Mouse (Mus musculus): Measurements from ENCODE around the gene Mia3.
"Not testable (repeated sequence)": the region's sequence is repeated elsewhere in the genome, so short reads cannot be mapped to it uniquely, and the experiment has no call there.

Mia3 gene

DNA sequence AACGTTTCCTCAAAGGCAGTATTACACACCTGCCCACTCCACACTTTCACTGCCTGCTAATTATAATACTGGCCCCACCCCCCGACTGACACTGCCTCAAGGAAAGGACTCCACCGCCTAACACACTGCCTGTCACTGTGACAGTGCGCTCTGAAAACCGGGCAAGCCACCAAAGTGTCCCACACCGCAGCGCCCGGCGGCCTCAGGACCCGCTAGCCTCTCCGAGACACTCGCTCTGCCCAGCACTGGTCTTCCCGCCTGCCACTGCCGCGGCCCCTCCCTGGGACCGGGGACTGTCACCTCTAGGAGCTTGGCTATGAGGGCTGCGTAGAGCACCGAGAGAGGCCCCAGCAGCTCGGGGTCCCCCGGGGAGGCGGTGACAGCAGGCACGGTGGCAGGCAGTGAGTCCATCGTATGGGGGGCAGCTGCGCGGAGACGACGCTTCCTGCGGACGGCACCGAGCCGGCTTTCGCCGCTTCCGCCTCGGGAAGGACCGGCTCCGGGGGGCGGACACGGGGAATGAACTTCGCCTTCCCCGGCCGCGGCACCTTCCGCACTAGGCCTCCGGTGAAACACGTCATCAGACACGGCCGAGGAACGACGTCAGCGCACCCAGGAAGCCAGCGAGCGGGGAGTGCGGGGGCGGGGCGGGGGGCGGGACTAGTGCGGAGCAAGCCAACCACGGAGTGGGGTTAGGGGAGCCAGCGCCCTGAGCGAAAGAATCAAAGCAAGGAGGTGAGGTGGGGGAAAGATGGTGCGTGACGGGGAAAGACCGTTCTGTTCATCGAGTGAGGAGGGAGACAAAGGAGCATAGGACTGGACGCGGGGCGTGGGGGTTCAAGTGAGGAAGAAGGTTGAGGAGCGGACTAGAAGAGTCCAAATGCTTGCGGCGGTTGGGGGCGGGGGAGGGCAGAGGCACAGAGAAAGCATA lies 24.2 kb downstream of the Mia3 start:
- peak; percentile 82 for DNase-seq

DNA sequence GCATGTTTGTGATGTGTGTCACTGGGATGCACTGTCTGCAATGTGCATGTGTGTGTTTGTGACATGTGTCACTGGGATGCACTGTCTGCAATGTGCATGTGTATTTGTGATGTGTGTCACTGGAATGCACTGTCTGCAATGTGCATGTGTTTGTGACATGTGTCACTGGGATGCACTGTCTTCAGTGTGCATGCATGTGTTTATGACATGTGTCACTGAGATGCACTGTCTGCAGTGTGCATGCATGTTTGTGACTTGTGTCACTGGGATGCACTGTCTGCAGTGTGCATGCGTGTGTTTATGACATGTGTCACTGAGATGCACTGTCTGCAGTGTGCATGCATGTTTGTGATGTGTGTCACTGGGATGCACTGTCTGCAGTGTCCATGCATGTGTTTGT lies 26.5 kb downstream of the Mia3 start:
- DNase-seq, result not testable (repeated sequence)

DNA sequence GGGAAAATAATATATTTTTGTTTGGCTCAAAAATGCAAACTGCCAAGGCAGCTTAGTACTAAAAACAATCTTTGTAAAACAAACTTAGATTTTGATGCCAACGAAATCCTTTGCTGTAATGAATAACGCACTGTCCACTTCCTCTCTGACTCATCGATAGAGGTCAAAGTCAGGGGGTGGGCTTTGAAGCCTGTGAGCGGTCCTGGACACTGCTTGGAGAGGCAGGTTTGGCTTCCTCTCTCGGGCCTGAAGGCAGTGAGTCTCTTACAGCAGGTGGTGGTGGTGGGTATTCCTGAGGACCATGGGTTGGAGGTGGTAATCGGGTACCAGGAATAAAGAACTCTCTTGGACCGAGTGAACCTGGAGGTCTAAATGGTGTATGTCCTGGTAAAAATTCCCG lies 42.2 kb downstream of the Mia3 start:
- DNase-seq, result no peak

DNA sequence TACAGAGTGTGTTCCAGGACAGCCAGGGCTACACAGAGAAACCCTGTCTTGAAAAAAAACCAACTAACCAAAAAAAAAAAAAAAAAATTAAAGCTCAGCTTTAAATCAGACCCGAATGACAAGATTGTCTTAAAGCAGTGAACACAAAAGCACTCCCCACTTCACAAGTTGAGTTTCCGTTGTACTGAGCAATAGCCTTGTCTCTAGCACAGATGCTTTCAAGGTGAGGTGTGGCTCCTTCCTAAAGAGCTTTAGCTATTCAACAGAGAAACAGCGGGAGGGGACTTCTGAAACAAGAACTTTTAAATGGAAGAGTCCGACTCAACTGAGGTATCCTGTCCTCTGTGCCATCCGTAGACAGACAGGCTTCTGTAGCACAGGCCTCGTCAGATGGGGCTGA lies 44.9 kb downstream of the Mia3 start:
- DNase-seq, result no peak

DNA sequence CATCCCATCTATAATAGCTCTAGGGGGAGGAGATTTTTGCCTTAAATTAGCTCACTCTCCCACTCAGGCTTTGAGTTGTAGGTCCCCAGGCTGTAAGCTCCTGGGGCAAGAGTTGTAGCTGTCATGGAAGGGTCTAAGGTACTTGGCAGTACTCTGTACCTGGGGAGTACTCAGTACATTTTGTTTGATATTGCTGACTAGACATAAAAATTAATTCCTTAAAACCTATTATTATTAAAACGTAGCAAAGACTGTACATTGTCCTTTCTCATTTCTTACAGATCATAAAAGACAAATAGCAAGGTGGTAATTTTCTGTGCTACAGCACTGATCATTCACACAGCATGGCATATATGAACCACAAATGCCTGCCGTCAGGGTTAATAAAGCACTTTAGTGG lies 45.4 kb downstream of the Mia3 start:
- DNase-seq, result no peak

GRCm38 (mm10) chr1:183322496-183322895 lies 46.9 kb downstream of the Mia3 start:
- not testable (repeated sequence) for DNase-seq

GRCm38 (mm10) chr1:183320708-183321107 lies 48.6 kb downstream of the Mia3 start:
- DNase-seq, result no peak

DNA sequence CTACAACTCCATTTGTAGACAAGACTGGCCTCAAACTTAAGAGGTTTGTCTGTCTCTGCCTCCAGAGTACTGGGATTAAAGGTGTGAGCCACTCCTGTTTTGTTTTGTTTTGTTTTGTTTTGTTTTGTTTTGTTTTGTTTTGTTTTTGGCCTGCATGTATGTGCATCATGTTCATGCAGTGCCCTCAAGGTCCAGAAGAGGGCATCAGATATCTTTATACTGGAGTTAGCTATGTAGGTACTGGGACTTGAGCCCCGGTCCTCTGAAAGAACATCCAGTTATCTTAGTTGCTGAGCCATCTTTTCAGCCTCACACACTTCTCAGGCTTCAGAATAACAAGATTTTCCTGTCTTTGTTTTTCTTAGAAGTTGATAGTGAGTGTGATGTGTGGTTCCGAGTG lies 53.6 kb downstream of the Mia3 start:
- no peak for DNase-seq

GRCm38 (mm10) chr1:183312076-183312475 lies 57.3 kb downstream of the Mia3 start:
- no peak for DNase-seq

- DNase-seq, result not testable (repeated sequence)
Observed at GRCm38 (mm10) chr1:183309601-183310000, 59.8 kb downstream of the Mia3 start.

DNA sequence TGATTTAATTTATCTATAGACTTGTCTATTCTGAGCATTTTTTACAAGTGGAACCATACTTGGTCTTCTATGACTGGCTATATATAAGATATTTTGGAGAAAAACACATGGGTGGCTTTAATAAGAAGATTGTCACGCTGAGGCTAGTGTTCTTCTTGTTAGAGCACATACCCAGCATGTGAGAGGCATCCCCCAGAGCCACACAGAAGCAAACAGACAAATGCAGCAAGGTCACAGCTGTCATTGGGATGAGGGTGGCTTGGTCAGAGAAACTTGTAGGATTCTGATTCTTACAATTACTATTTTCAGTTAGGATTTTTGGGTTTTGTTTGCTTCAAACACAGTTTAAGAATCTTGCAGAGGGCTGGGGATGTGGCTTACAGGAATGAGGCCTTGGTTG lies 60.9 kb downstream of the Mia3 start:
- DNase-seq, result no peak

DNA sequence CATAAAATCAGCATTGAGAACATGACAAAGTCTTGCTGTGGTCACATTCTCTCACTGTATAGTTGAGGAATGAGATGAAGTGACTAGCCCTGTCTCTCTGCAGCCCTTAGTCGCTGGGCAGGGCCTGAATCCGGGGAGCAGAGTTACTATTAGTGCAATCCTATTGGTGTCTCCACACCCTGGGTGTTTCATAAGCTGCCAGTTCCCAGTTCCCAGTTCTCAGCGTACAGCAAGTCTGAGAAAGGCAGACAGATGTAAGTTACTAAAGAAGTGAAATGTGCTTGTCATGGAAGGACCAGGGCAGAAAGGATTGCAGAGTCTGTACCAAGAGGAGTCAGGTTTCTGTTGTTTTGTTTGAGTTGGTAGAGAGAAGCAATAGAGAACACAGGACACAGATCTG lies 61.8 kb downstream of the Mia3 start:
- DNase-seq, result no peak

GRCm38 (mm10) chr1:183299161-183299560 lies 70.2 kb downstream of the Mia3 start:
- peak; percentile 82 for DNase-seq

- no peak for DNase-seq
Observed at GRCm38 (mm10) chr1:183297886-183298489, 71.4 kb downstream of the Mia3 start.

- peak; percentile 63 for DNase-seq
Observed at GRCm38 (mm10) chr1:183297473-183297885, 71.9 kb downstream of the Mia3 start.

DNA sequence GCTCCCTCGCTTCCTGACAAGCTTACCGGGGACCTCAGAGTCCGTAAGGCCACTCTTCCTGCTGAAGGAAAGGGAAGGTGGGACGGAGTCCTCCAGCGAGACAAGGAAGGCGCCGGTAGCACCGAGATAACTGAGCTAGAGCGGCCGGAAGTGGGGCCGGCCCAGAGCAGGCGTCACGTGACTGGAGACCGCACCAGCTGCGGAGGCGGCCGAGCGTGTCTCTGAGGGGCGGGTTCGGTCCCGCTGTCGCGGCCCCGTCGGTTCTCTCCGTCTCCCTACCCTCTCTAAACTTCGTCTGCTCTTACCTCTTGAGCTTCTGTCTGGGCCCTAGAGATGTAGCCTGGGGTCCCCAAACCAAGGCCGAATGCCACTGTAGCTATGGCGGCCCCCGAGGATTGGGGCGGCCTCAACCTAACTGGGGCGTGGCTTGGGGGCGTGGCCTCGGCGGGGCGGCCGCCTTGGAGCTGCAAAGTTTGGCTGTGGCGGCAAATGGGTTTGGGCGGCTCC lies 72.4 kb downstream of the Mia3 start, which contains the start of gene Brox:
TSS of gene Brox (minus strand) at position 393 of the 507 bp plus-strand sequence.
- DNase-seq, result peak; percentile 91

GRCm38 (mm10) chr1:183296465-183296864 lies 72.9 kb downstream of the Mia3 start, which contains the start of gene Aida:
Aida (plus strand) TSS chr1:183296590.
- peak; percentile 66 for DNase-seq

- DNase-seq, result no peak
Observed at GRCm38 (mm10) chr1:183289576-183289975, 79.8 kb downstream of the Mia3 start.

GRCm38 (mm10) chr1:183288351-183288750 lies 81.0 kb downstream of the Mia3 start:
- DNase-seq, result no peak
